Mouse (Mus musculus): ENCODE measurements around the gene Frzb. TPM values are rescaled to one million over a fixed set of nuclear protein-coding genes. Genes with fewer than 3 reads are reported as not detected.

Frzb gene
- polyA plus RNA-seq (2015; fragmentation: Nextera tagmentation; extraction: Ambion mirVana), result 4.7 and 5.9 TPM in 2 replicates

DNA sequence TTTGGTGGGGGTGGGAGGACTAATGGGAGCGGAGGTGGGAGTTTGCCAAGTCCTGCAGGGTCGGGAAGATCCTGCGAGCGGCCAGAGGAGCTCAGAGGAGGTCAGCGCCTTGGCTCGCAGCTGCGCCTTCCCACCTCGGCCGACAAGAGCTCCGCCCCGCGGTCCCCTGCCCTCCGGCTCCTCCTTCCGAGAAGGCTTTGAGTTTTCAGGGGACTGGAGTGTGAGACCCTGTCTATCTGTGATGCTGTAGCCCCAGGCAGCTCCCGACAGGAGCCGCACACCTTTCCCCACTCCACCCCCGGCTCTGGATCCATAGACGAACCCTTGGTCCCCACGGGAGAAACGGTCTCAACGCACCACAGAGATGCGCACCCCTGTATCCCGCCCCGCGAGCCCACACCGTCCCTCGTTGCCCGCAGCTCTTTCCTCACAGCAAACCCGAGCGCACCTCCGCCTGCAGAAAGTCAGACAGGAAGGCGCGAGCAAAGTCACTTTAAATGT lies at the start of gene Frzb:
Gene Frzb (minus strand): TSS at position 335 of the 501 bp plus-strand sequence.

Other genes with a start within 250 kb of the Frzb start
- gene Prdx6b, start 155.2 kb downstream of the Frzb start, polyA plus RNA-seq (2015; fragmentation: Nextera tagmentation; extraction: Ambion mirVana), result not detected in 2 replicates
- 41.5 and 47.0 TPM in 2 replicates for gene Dnajc10, start 132.2 kb downstream of the Frzb start, polyA plus RNA-seq (2015; fragmentation: Nextera tagmentation; extraction: Ambion mirVana)
- 52.3 and 64.8 TPM in 2 replicates for gene Nckap1, start 133.8 kb upstream of the Frzb start, polyA plus RNA-seq (2015; fragmentation: Nextera tagmentation; extraction: Ambion mirVana)
- 10.4 and 12.5 TPM in 2 replicates for gene Dusp19, start 169.4 kb upstream of the Frzb start, polyA plus RNA-seq (2015; fragmentation: Nextera tagmentation; extraction: Ambion mirVana)
- 15.1 and 16.5 TPM in 2 replicates for gene Nup35, start 169.6 kb upstream of the Frzb start, polyA plus RNA-seq (2015; fragmentation: Nextera tagmentation; extraction: Ambion mirVana)

Measured in urinary bladder, postnatal 0 days (tissue).